Mouse (Mus musculus) ES-E14 (cell line): Measurements from ENCODE around the gene Ctxn1. TPM values are rescaled to one million over a fixed set of nuclear protein-coding genes. Genes with fewer than 3 reads are reported as not detected.

Experiments used
- DNase-seq: peaks from one replicate; pipeline ENCODE4 v3.0.0-alpha.2; 2013; ENCODE audit warnings: low read depth, low spot score
- H3K27ac ChIP-seq: 2 replicates; pipeline ENCODE4 v1.5.1; 2012; ENCODE audit warnings: low read depth, mild to moderate bottlenecking, low read length, moderate library complexity, mixed read lengths; ENCODE audit not compliant: poor library complexity, insufficient read depth, severe bottlenecking
- H3K36me3 ChIP-seq: 2 replicates; pipeline ENCODE4 v1.6.1; 2012; ENCODE audit warnings: mild to moderate bottlenecking, low read length, moderate library complexity, mixed read lengths; ENCODE audit not compliant: control insufficient read depth, poor library complexity, insufficient read depth, severe bottlenecking
- H3K4me1 ChIP-seq, 2 experiments: fragments of 150-350 bp in 1 of 2; sonication (generic) in 1 of 2; 2 replicates each; pipeline ENCODE4 v1.6.1; 2012; ENCODE audit warnings: low read length in 2 of 2, mild to moderate bottlenecking in 1 of 2, mixed read lengths in 1 of 2; ENCODE audit not compliant: control insufficient read depth in 2 of 2, insufficient read depth in 2 of 2, poor library complexity in 1 of 2
- H3K4me3 ChIP-seq, 2 experiments: fragments of 150-350 bp in 1 of 2; sonication (generic) in 1 of 2; 2 replicates each; pipeline ENCODE4 v1.5.1; 2012; ENCODE audit warnings: low read length in 2 of 2, low read depth in 1 of 2, mild to moderate bottlenecking in 1 of 2, mixed read lengths in 1 of 2; ENCODE audit not compliant: insufficient read depth in 1 of 2, poor library complexity in 1 of 2, severe bottlenecking in 1 of 2
- H3K9ac ChIP-seq: 2 replicates; pipeline ENCODE4 v1.6.1; 2012; ENCODE audit warnings: low read depth, mild to moderate bottlenecking, low read length, mixed read lengths; ENCODE audit not compliant: poor library complexity, insufficient read depth, severe bottlenecking
- H3K9me3 ChIP-seq: fragments of 150-350 bp; sonication (generic); 2 replicates; pipeline ENCODE4 v1.6.1; 2012; ENCODE audit warnings: low read depth, mild to moderate bottlenecking, low read length; ENCODE audit not compliant: control insufficient read depth, insufficient read depth
- CHD2 ChIP-seq: IDR thresholded peaks from 2 replicates; pipeline ENCODE4 v1.6.1; 2014; ENCODE audit warnings: mild to moderate bottlenecking, low read depth, low read length, inconsistent platforms
- HCFC1 ChIP-seq: IDR thresholded peaks from 2 replicates; pipeline ENCODE4 v1.6.1; 2012; ENCODE audit warnings: low read length, inconsistent platforms, borderline replicate concordance; ENCODE audit not compliant: insufficient read depth
- MAFK ChIP-seq: IDR thresholded peaks from 2 replicates; pipeline ENCODE4 v1.6.1; 2014; ENCODE audit warnings: mild to moderate bottlenecking, low read depth, low read length, inconsistent platforms; ENCODE audit not compliant: insufficient read depth
- ZC3H11A ChIP-seq: IDR thresholded peaks from 2 replicates; pipeline ENCODE4 v1.6.1; 2012; ENCODE audit warnings: low read depth, mild to moderate bottlenecking, inconsistent platforms, low read length, borderline replicate concordance
- ZNF384 ChIP-seq: IDR thresholded peaks from 2 replicates; pipeline ENCODE4 v1.6.1; 2012; ENCODE audit warnings: low read depth, low read length, inconsistent platforms
- in situ Hi-C, 2 experiments: fragments of 600-800 bp; cut with MboI; formaldehyde crosslinking; loops; one replicate each; pipeline ENCODE4 v1.15.1; 2025; ENCODE audit warnings: low sequenced_read_pairs in 2 of 2, inconsistent platforms in 1 of 2; ENCODE audit not compliant: unreplicated experiment in 2 of 2
- total RNA-seq: library from RNA; depleted of rRNA; stranded (reverse); fragments of 300-350 nt; gene quantifications from 2 replicates; pipeline ENCODE4 v1.2.3, GENCODE M21; 2012; rRNA removed

Gene Ctxn1
- 3.7 and 3.8 TPM in 2 replicates for total RNA-seq

DNA sequence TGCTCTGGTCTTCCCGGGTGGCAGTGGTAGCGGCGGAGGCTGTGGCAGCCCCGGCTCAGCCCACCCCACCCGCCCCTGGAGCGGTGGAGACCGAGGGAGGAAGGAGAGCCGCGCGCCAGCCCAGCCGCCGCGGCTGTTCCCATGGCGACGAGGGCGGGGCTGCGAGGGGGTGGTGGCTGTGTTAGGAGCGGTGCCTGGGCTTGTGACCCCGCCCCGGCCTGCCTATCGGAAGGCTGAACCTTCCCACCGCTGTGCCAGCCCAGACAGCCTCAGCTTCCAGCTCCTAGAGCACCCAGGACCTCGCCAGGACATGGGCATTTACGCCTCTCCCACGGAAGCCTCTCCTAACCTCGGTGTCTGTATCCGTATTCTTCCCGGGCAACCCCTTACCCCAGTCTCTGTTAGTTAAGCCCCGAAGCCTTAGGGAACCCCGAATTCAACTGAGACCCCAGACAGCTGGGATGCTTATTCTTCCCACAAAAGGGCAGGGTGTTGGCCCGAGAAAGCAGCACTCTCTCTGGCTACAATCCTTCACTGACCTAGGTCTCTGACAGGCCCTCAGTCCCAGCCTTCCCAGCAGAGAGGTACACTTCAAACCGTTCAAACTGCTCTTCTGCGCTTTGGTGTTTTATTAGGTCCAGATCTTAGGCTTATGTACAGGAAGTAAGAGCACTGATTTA, at the start of gene Ctxn1:
Gene Ctxn1 (minus strand): TSS at position 150 of the 680 bp plus-strand sequence.
- Histone ChIP-seq H3K4me1 (peaks cover 3 to 9% of the 10 kb centered on the region in 2 experiments; a peak in 2 of 4 replicates), H3K9ac (peak within 1 kb of the TSS; percentile 70), H3K9me3 (no peaks in the 10 kb centered on the region), H3K36me3 (peaks cover 33% of the 10 kb centered on the region), H3K4me3 (peak within 1 kb of the TSS; percentile 78 to 92), H3K27ac (peak within 1 kb of the TSS; percentile 30; the same call in 1 of the 2 replicates)
- DNase-seq, result peak; percentile 94
- TF ChIP-seq MAFK, result no peak
- TF ChIP-seq CHD2, result no peak
- TF ChIP-seq HCFC1, result no peak
- no peak for TF ChIP-seq ZC3H11A
- no peak for TF ChIP-seq ZNF384
- in situ Hi-C loops, result no loop called here

- DNase-seq, result no peak
- no peak overlapping the region for H3K4me3 ChIP-seq
- in situ Hi-C loops, result no loop called here
- H3K36me3 ChIP-seq, result peaks cover 35% of the 10 kb centered on the region
- TF ChIP-seq CHD2 (no peak), MAFK (no peak), ZC3H11A (no peak), HCFC1 (no peak)
- no peaks in the 10 kb centered on the region for H3K9me3 ChIP-seq
- no peak overlapping the region for H3K27ac ChIP-seq
- no peaks in the 10 kb centered on the region for H3K4me1 ChIP-seq
- no peak overlapping the region for H3K9ac ChIP-seq
Measured at GRCm38 (mm10) chr8:4305838-4306237, 46.8 kb upstream of the Ctxn1 start.

GRCm38 (mm10) chr8:4304124-4304547, 45.1 kb upstream of the Ctxn1 start:
- Histone ChIP-seq H3K36me3 (peaks cover 40% of the 10 kb centered on the region), H3K27ac (no peak overlapping the region), H3K4me1 (peaks cover 0 to 1% of the 10 kb centered on the region in 2 experiments; a peak in 1 of 4 replicates), H3K4me3 (no peak overlapping the region), H3K9me3 (no peaks in the 10 kb centered on the region), H3K9ac (no peak overlapping the region)
- no peak for DNase-seq
- in situ Hi-C loops, result no loop called here
- TF ChIP-seq ZNF384 (no peak), ZC3H11A (no peak), HCFC1 (no peak), MAFK (no peak), CHD2 (no peak)

DNA sequence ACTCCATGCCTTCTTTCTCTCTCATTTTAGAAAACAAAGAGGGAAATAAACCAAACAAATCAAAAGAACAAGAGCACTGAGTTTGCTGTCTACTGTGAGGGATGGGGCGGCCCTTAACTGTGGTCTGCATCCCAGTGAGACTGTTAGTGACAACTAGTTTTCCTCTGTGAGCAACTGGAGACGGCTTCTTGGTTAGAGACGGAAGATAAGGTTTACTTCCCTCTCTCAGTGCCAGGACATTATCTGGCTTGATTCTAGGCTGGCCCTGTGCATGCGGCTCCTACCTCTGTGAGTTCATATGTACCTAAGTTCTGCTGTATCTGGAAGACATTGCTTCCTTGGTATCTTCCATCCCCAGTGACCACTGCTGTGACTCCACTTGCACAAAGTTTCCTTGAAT, 38.7 kb upstream of the Ctxn1 start:
- Histone ChIP-seq H3K4me1 (peaks cover 0 to 1% of the 10 kb centered on the region in 2 experiments; a peak in 1 of 4 replicates), H3K9ac (no peak overlapping the region), H3K4me3 (no peak overlapping the region), H3K36me3 (peaks cover 47% of the 10 kb centered on the region), H3K9me3 (no peaks in the 10 kb centered on the region), H3K27ac (no peak overlapping the region)
- in situ Hi-C loops, result no loop called here
- no peak for TF ChIP-seq CHD2
- TF ChIP-seq ZC3H11A, result no peak
- no peak for TF ChIP-seq HCFC1
- no peak for TF ChIP-seq MAFK
- TF ChIP-seq ZNF384, result no peak
- no peak for DNase-seq

- Histone ChIP-seq H3K4me3 (no peak overlapping the region), H3K4me1 (peaks cover 2% of the 10 kb centered on the region in 2 experiments; a peak in 1 of 4 replicates), H3K9ac (no peak overlapping the region), H3K9me3 (no peaks in the 10 kb centered on the region), H3K27ac (no peak overlapping the region), H3K36me3 (peaks cover 26% of the 10 kb centered on the region)
- DNase-seq, result no peak
- TF ChIP-seq ZC3H11A, result no peak
- in situ Hi-C loops, result no loop called here
Measured at GRCm38 (mm10) chr8:4292738-4293137, 33.7 kb upstream of the Ctxn1 start.
